Mouse (Mus musculus) ES-Bruce4 (cell line): ENCODE data around the gene Pex11a. TPM values are rescaled to one million over a fixed set of nuclear protein-coding genes. Genes with fewer than 3 reads are reported as not detected.

ENCODE experiments used
- H3K27ac ChIP-seq: 2 replicates; pipeline ENCODE4 v1.5.1; 2012; ENCODE audit warnings: low read length, inconsistent platforms; ENCODE audit not compliant: insufficient read depth
- H3K27me3 ChIP-seq: 2 replicates; pipeline ENCODE4 v1.6.1; 2012; ENCODE audit warnings: mild to moderate bottlenecking, low read length, inconsistent platforms; ENCODE audit not compliant: control insufficient read depth, poor library complexity, insufficient read depth, severe bottlenecking
- H3K36me3 ChIP-seq: 2 replicates; pipeline ENCODE4 v1.6.1; 2012; ENCODE audit warnings: inconsistent platforms, mild to moderate bottlenecking, low read length, moderate library complexity; ENCODE audit not compliant: control insufficient read depth, poor library complexity, insufficient read depth, severe bottlenecking
- H3K4me1 ChIP-seq: one replicate; pipeline ENCODE4 v1.8.1; 2011; ENCODE audit warnings: low read length; ENCODE audit not compliant: control insufficient read depth, insufficient read depth
- H3K4me3 ChIP-seq: 2 replicates; pipeline ENCODE4 v1.5.1; 2011; ENCODE audit warnings: low read depth, mild to moderate bottlenecking, low read length
- H3K9ac ChIP-seq: 2 replicates; pipeline ENCODE4 v1.6.1; 2012; ENCODE audit warnings: low read depth, mild to moderate bottlenecking, inconsistent platforms; ENCODE audit not compliant: poor library complexity, severe bottlenecking
- H3K9me3 ChIP-seq: replicated peaks from 2 replicates; pipeline ENCODE4 v1.6.1; 2012; ENCODE audit warnings: mild to moderate bottlenecking, low read length, inconsistent platforms; ENCODE audit not compliant: control insufficient read depth, poor library complexity, insufficient read depth, severe bottlenecking
- CTCF ChIP-seq: IDR thresholded peaks from one replicate; pipeline ENCODE4 v1.8.1; 2011; ENCODE audit warnings: low read depth, low read length
- EP300 ChIP-seq: IDR thresholded peaks from 2 replicates; pipeline ENCODE4 v1.6.1; 2011; ENCODE audit warnings: low read depth, low read length; ENCODE audit not compliant: insufficient read depth
- POLR2A ChIP-seq: IDR thresholded peaks from one replicate; pipeline ENCODE4 v1.8.1; 2011; ENCODE audit warnings: low read length; ENCODE audit not compliant: insufficient read depth
- polyA plus RNA-seq: library from polyadenylated mRNA; stranded (reverse); fragments of >200 nt; gene quantifications from 2 replicates; pipeline ENCODE4 v1.2.4, GENCODE M21; 2011; ENCODE audit warnings: low read depth; ENCODE audit not compliant: missing spikeins, insufficient read depth, insufficient read length

Pex11a gene
- polyA plus RNA-seq, 1 experiment: 7.8 TPM

GRCm38 (mm10) chr7:79761124-79761876 is 18.4 kb upstream of the Pex11a start:
- Histone ChIP-seq H3K27me3 (no peaks in the 10 kb centered on the region), H3K4me1 (no peaks in the 10 kb centered on the region), H3K9ac (no peak overlapping the region), H3K9me3 (no peaks in the 10 kb centered on the region), H3K36me3 (no peaks in the 10 kb centered on the region), H3K27ac (no peak overlapping the region), H3K4me3 (no peak overlapping the region)
- TF ChIP-seq CTCF (no peak), POLR2A (no peak), EP300 (no peak)

DNA sequence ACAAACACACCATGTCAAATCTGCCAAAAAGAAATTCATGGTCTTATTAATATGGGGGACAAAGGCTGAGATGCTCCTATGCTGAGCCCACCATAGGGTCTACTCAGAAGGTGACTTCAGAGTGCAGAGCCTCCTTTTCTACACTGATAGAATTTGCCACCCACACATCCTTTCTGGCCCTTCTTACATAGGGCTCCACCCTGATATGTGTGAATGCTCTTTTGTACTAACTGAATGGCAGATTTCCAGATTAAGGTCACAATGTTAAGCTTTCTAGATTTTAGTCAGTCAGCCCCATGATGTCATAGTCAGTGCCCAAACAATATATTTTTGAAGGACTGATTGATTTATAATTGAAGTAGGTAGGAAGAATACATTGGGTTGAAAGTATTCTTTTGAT is 16.8 kb upstream of the Pex11a start:
- Histone ChIP-seq H3K9ac (no peak overlapping the region), H3K4me3 (no peak overlapping the region), H3K27ac (no peak overlapping the region), H3K4me1 (no peaks in the 10 kb centered on the region), H3K9me3 (no peaks in the 10 kb centered on the region), H3K27me3 (no peaks in the 10 kb centered on the region), H3K36me3 (no peaks in the 10 kb centered on the region)
- TF ChIP-seq CTCF (no peak), EP300 (no peak), POLR2A (no peak)

GRCm38 (mm10) chr7:79758176-79758575 is 15.2 kb upstream of the Pex11a start:
- Histone ChIP-seq H3K36me3 (no peaks in the 10 kb centered on the region), H3K4me1 (no peaks in the 10 kb centered on the region), H3K4me3 (no peak overlapping the region), H3K9ac (no peak overlapping the region), H3K27ac (no peak overlapping the region), H3K27me3 (no peaks in the 10 kb centered on the region), H3K9me3 (no peaks in the 10 kb centered on the region)
- TF ChIP-seq POLR2A (no peak), EP300 (no peak), CTCF (no peak)

GRCm38 (mm10) chr7:79756334-79756733 is 13.4 kb upstream of the Pex11a start:
- Histone ChIP-seq H3K4me3 (no peak overlapping the region), H3K27ac (no peak overlapping the region), H3K36me3 (no peaks in the 10 kb centered on the region), H3K4me1 (no peaks in the 10 kb centered on the region), H3K9ac (no peak overlapping the region), H3K27me3 (no peaks in the 10 kb centered on the region), H3K9me3 (no peaks in the 10 kb centered on the region)
- TF ChIP-seq POLR2A (no peak), EP300 (no peak), CTCF (no peak)

- H3K27ac ChIP-seq: no peak overlapping the region
- no peaks in the 10 kb centered on the region for H3K27me3 ChIP-seq
- H3K4me1 ChIP-seq: no peaks in the 10 kb centered on the region
- no peaks in the 10 kb centered on the region for H3K36me3 ChIP-seq
- no peak overlapping the region for H3K9ac ChIP-seq
- no peak for TF ChIP-seq CTCF
- TF ChIP-seq EP300: no peak
- TF ChIP-seq POLR2A: no peak
- no peaks in the 10 kb centered on the region for H3K9me3 ChIP-seq
- H3K4me3 ChIP-seq: no peak overlapping the region
Measured at GRCm38 (mm10) chr7:79749511-79749910, 6.6 kb upstream of the Pex11a start.

- no peaks in the 10 kb centered on the region for H3K4me1 ChIP-seq
- H3K27me3 ChIP-seq: no peaks in the 10 kb centered on the region
- no peaks in the 10 kb centered on the region for H3K9me3 ChIP-seq
- TF ChIP-seq POLR2A (no peak), CTCF (no peak), EP300 (no peak)
- H3K4me3 ChIP-seq: no peak overlapping the region
- no peak overlapping the region for H3K9ac ChIP-seq
- H3K27ac ChIP-seq: no peak overlapping the region
- no peaks in the 10 kb centered on the region for H3K36me3 ChIP-seq
Measured at GRCm38 (mm10) chr7:79747659-79748058, 4.7 kb upstream of the Pex11a start.
